Mouse (Mus musculus): Measurements from ENCODE around the gene Rad21l. TPM values are rescaled to one million over a fixed set of nuclear protein-coding genes. Genes with fewer than 3 reads are reported as not detected.

The Rad21l gene
- polyA plus RNA-seq (2012; rRNA removed), result 0.31 and 0.34 TPM in 2 replicates

DNA sequence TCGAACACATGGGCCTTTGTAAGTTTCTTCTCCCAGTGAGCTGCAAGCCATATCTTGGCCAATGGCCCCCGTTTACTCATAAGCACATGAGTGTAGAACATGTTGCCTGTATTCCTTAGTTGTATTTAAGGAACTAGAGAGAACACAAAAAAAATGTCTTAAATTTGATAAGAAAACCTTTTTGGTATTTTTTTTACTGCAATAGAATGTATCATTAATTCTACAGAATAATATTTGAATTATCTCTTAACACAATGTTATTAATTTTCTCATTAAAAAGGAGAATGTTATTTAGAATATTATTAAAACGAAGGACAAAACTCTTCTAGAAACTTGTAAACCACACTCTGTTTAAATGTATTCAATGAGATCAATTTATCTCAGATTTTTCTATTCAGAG lies at the start of gene Rad21l:
Rad21l (minus strand) TSS at position 101 of the 400 bp plus-strand sequence.
- H3K4me1 ChIP-seq (ENCODE audit: control insufficient read depth, insufficient read depth, low read length), result no peaks in the 10 kb centered on the region
- TF ChIP-seq POLR2A (IDR thresholded peaks at IDR 0.05; ENCODE audit: extremely low read depth, insufficient read depth, low read length), result no peak
- no peak for TF ChIP-seq CTCF (IDR thresholded peaks at IDR 0.05; ENCODE audit: extremely low read depth, insufficient read depth, low read length)
- no peak within 1 kb of the TSS for H3K4me3 ChIP-seq (ENCODE audit: insufficient read depth, low read length)
- no peak within 1 kb of the TSS for H3K27ac ChIP-seq (ENCODE audit: insufficient read depth, low read length)

DNA sequence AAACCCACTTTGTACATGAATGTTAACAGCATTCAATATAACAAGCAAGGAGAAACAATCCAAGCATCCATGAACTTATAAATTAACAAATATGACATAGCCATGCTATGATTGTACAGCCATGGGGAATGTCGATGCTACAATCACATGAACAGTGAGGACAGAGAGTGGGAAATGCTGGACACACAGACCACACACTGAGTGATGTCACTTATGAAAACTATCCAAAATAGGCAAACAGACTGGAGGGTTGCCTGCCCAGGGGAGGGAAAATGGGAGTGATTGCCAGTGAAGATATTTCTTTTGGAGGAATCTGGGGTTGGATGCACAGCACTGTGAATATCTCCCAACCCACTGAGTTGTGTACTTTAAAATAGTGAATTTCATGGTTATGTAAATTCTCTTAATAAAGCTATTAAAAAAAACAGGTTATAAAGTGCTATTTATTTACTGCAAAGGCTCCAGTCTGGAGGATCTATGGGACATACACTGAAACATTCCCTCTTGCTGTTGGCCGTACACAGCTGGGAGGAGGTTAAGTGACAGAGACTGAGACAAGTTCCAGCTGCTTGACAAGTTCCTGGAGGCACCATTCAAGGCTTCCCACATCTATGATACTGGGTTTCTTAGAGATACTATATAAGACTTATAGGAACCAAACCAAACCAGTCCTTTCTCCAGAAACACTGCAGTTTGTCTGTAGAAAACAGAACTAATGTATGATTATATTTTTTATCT lies 48.2 kb upstream of the Rad21l start:
- no peak for TF ChIP-seq CTCF (IDR thresholded peaks at IDR 0.05; ENCODE audit: extremely low read depth, insufficient read depth, low read length)
- no peak for TF ChIP-seq POLR2A (IDR thresholded peaks at IDR 0.05; ENCODE audit: extremely low read depth, insufficient read depth, low read length)
- Histone ChIP-seq H3K4me3 (ENCODE audit: insufficient read depth, low read length) (no peak overlapping the region), H3K4me1 (ENCODE audit: control insufficient read depth, insufficient read depth, low read length) (peaks cover 10% of the 10 kb centered on the region), H3K27ac (ENCODE audit: insufficient read depth, low read length) (no peak overlapping the region)

DNA sequence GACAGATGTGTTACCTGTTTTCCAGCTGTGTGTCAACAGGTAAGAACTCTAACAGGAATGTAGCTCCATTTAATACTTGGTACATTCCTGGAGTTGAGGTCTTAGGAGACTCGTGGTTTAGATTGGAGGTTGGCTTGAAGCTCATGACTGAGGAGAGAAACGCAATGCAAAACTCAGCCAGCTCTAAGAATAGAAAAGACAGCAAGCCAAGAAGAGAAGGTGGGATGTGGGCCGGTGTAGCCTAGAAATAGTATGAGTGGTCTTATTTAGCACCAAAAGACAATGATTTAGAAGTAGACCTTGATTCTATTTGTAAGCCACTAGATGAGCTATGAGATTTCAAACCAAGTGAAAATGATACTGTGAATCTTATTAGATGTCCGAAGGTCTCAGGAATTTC lies 47.2 kb upstream of the Rad21l start:
- Histone ChIP-seq H3K4me3 (ENCODE audit: insufficient read depth, low read length) (no peak overlapping the region), H3K27ac (ENCODE audit: insufficient read depth, low read length) (peak overlapping the region; percentile 52; the same call in 1 of the 2 replicates), H3K4me1 (ENCODE audit: control insufficient read depth, insufficient read depth, low read length) (peaks cover 10% of the 10 kb centered on the region)
- TF ChIP-seq POLR2A (IDR thresholded peaks at IDR 0.05; ENCODE audit: extremely low read depth, insufficient read depth, low read length) (no peak), CTCF (IDR thresholded peaks at IDR 0.05; ENCODE audit: extremely low read depth, insufficient read depth, low read length) (no peak)

GRCm38 (mm10) chr2:151712647-151713046 lies 44.3 kb upstream of the Rad21l start:
- TF ChIP-seq POLR2A (IDR thresholded peaks at IDR 0.05; ENCODE audit: extremely low read depth, insufficient read depth, low read length) (no peak), CTCF (IDR thresholded peaks at IDR 0.05; ENCODE audit: extremely low read depth, insufficient read depth, low read length) (no peak)
- H3K4me1 ChIP-seq (ENCODE audit: control insufficient read depth, insufficient read depth, low read length), result peaks cover 10% of the 10 kb centered on the region

GRCm38 (mm10) chr2:151702851-151703190 lies 34.5 kb upstream of the Rad21l start:
- peak overlapping the region; percentile 82 for H3K4me3 ChIP-seq (ENCODE audit: insufficient read depth, low read length)
- no peak overlapping the region for H3K27ac ChIP-seq (ENCODE audit: insufficient read depth, low read length)
- TF ChIP-seq CTCF (IDR thresholded peaks at IDR 0.05; ENCODE audit: extremely low read depth, insufficient read depth, low read length), result no peak
- no peak for TF ChIP-seq POLR2A (IDR thresholded peaks at IDR 0.05; ENCODE audit: extremely low read depth, insufficient read depth, low read length)
- H3K4me1 ChIP-seq (ENCODE audit: control insufficient read depth, insufficient read depth, low read length), result no peaks in the 10 kb centered on the region

More at GRCm38 (mm10) chr2:151712647-151713046, 44.3 kb upstream of the Rad21l start:
- Histone ChIP-seq H3K4me3 (ENCODE audit: insufficient read depth, low read length) (no peak overlapping the region), H3K27ac (ENCODE audit: insufficient read depth, low read length) (no peak overlapping the region)

- no peak overlapping the region for H3K27ac ChIP-seq (ENCODE audit: insufficient read depth, low read length)
- H3K4me1 ChIP-seq (ENCODE audit: control insufficient read depth, insufficient read depth, low read length), result no peaks in the 10 kb centered on the region
- TF ChIP-seq CTCF (IDR thresholded peaks at IDR 0.05; ENCODE audit: extremely low read depth, insufficient read depth, low read length) (no peak), POLR2A (IDR thresholded peaks at IDR 0.05; ENCODE audit: extremely low read depth, insufficient read depth, low read length) (no peak)
- peak overlapping the region; percentile 82 for H3K4me3 ChIP-seq (ENCODE audit: insufficient read depth, low read length)
Measured at GRCm38 (mm10) chr2:151702146-151702850, 34.0 kb upstream of the Rad21l start.

DNA sequence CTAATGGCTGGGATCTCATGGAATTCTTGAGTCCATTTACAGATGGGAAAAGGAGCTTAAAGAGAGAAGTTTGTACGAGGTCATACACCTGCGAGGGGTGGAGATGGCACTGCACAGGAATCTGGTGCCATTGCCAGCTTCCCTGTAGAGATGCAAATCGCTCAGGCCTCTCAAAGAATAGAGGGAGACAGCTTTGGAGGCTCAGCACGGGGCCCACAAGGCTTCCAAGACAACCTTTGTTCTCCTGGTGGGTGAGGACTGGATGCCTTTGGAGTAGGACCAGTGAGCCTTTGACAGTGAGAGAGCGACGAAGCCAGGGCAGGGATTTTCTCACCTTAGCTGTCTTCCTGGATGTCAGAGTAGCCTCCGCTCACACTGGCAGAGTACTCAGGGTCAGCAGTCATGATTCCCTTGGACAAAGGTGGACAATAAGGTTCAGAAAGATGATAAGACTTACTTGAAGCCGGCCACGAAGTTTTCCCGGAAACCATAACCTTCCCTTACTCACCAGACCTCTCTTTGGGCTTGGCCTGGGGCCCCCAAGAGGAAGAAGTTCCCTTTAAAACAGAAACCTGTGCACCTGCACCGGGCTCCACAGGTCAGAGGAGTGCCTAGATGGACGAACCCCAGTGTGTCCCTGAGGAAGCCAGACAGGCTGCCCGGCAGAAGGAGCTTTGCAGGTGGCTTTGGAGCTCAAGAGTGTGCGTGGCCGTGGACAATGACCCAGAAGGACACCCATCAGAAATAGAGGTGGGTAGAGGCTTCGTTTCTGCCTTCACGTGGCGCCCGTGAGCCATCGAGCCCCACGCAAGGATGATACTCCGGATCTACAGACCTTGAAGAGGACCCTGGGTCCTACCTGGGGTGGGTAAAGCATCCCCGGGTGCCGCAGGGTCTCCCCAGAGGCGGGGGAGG lies 33.2 kb upstream of the Rad21l start, which contains the start of gene Tmem74b:
Tmem74b (plus strand) TSS at position 778 of the 915 bp plus-strand sequence.
- Histone ChIP-seq H3K4me1 (ENCODE audit: control insufficient read depth, insufficient read depth, low read length) (no peaks in the 10 kb centered on the region), H3K4me3 (ENCODE audit: insufficient read depth, low read length) (peak within 1 kb of the TSS; percentile 82), H3K27ac (ENCODE audit: insufficient read depth, low read length) (no peak within 1 kb of the TSS)
- TF ChIP-seq CTCF (IDR thresholded peaks at IDR 0.05; ENCODE audit: extremely low read depth, insufficient read depth, low read length), result no peak
- no peak for TF ChIP-seq POLR2A (IDR thresholded peaks at IDR 0.05; ENCODE audit: extremely low read depth, insufficient read depth, low read length)

- Histone ChIP-seq H3K4me1 (ENCODE audit: control insufficient read depth, insufficient read depth, low read length) (no peaks in the 10 kb centered on the region), H3K4me3 (ENCODE audit: insufficient read depth, low read length) (no peak overlapping the region), H3K27ac (ENCODE audit: insufficient read depth, low read length) (no peak overlapping the region)
- TF ChIP-seq CTCF (IDR thresholded peaks at IDR 0.05; ENCODE audit: extremely low read depth, insufficient read depth, low read length), result no peak
- TF ChIP-seq POLR2A (IDR thresholded peaks at IDR 0.05; ENCODE audit: extremely low read depth, insufficient read depth, low read length), result no peak
Measured at GRCm38 (mm10) chr2:151682976-151683375, 14.6 kb upstream of the Rad21l start.

GRCm38 (mm10) chr2:151682357-151682756 lies 14.0 kb upstream of the Rad21l start:
- peak; percentile 67 for TF ChIP-seq CTCF (IDR thresholded peaks at IDR 0.05; ENCODE audit: extremely low read depth, insufficient read depth, low read length)
- no peak for TF ChIP-seq POLR2A (IDR thresholded peaks at IDR 0.05; ENCODE audit: extremely low read depth, insufficient read depth, low read length)
- H3K4me1 ChIP-seq (ENCODE audit: control insufficient read depth, insufficient read depth, low read length), result no peaks in the 10 kb centered on the region
- no peak overlapping the region for H3K27ac ChIP-seq (ENCODE audit: insufficient read depth, low read length)
- H3K4me3 ChIP-seq (ENCODE audit: insufficient read depth, low read length), result no peak overlapping the region
